Mouse (Mus musculus): ENCODE data around the gene Trim2. TPM values are rescaled to one million over a fixed set of nuclear protein-coding genes. Genes with fewer than 3 reads are reported as not detected.

The Trim2 gene
- polyA plus RNA-seq, 1 experiment from 2014 or later, result 137 TPM

GRCm38 (mm10) chr3:84314651-84315191 lies 8.0 kb upstream of the Trim2 start:
- H3K4me3 ChIP-seq (replicated peaks), result no peak overlapping the region
- peak; percentile 72 for ATAC-seq (ENCODE audit: low FRiP score)
- H3K36me3 ChIP-seq, result no peaks in the 10 kb centered on the region
- peaks cover 9% of the 10 kb centered on the region for H3K4me1 ChIP-seq
- H3K27ac ChIP-seq (replicated peaks), result no peak overlapping the region
- no peaks in the 10 kb centered on the region for H3K9me3 ChIP-seq (replicated peaks)
- H3K9ac ChIP-seq (replicated peaks), result no peak overlapping the region
- no peaks in the 10 kb centered on the region for H3K27me3 ChIP-seq (replicated peaks)
- H3K4me2 ChIP-seq, result peak overlapping the region; percentile 43
- WGBS, result 30% methylated on average over 8 of the region's 8 CpGs

GRCm38 (mm10) chr3:84313801-84314541 lies 7.3 kb upstream of the Trim2 start:
- Histone ChIP-seq H3K36me3 (no peaks in the 10 kb centered on the region), H3K9ac (replicated peaks) (no peak overlapping the region), H3K4me1 (peaks cover 9% of the 10 kb centered on the region), H3K27me3 (replicated peaks) (no peaks in the 10 kb centered on the region), H3K9me3 (replicated peaks) (no peaks in the 10 kb centered on the region), H3K4me3 (replicated peaks) (no peak overlapping the region), H3K27ac (replicated peaks) (no peak overlapping the region), H3K4me2 (no peak overlapping the region)
- ATAC-seq (ENCODE audit: low FRiP score), result 0 out of 2 replicates have a peak, but pooled peaks have one; percentile 20
- WGBS, result 88% methylated on average over 6 of the region's 6 CpGs

GRCm38 (mm10) chr3:84313003-84313800 lies 6.5 kb upstream of the Trim2 start:
- 53% methylated on average over 18 of the region's 18 CpGs for WGBS
- H3K4me1 ChIP-seq, result peaks cover 9% of the 10 kb centered on the region
- no peaks in the 10 kb centered on the region for H3K9me3 ChIP-seq (replicated peaks)
- peak overlapping the region; percentile 40 for H3K4me2 ChIP-seq
- no peak overlapping the region for H3K4me3 ChIP-seq (replicated peaks)
- no peaks in the 10 kb centered on the region for H3K36me3 ChIP-seq
- peak; percentile 68; the same call in 1 of the 2 replicates for ATAC-seq (ENCODE audit: low FRiP score)
- no peak overlapping the region for H3K9ac ChIP-seq (replicated peaks)
- H3K27ac ChIP-seq (replicated peaks), result no peak overlapping the region
- H3K27me3 ChIP-seq (replicated peaks), result no peaks in the 10 kb centered on the region

- Histone ChIP-seq H3K4me3 (replicated peaks) (no peak overlapping the region), H3K4me1 (peaks cover 9% of the 10 kb centered on the region), H3K27ac (replicated peaks) (no peak overlapping the region), H3K9ac (replicated peaks) (no peak overlapping the region), H3K4me2 (no peak overlapping the region), H3K9me3 (replicated peaks) (no peaks in the 10 kb centered on the region), H3K36me3 (no peaks in the 10 kb centered on the region), H3K27me3 (replicated peaks) (no peaks in the 10 kb centered on the region)
- no peak for ATAC-seq (ENCODE audit: low FRiP score)
- WGBS, result 81% methylated on average over 5 of the region's 5 CpGs
Measured at GRCm38 (mm10) chr3:84312326-84312725, 5.6 kb upstream of the Trim2 start.

- no peak overlapping the region for H3K4me2 ChIP-seq
- H3K9me3 ChIP-seq (replicated peaks), result no peaks in the 10 kb centered on the region
- no peak overlapping the region for H3K9ac ChIP-seq (replicated peaks)
- no peak overlapping the region for H3K27ac ChIP-seq (replicated peaks)
- H3K36me3 ChIP-seq, result no peaks in the 10 kb centered on the region
- H3K27me3 ChIP-seq (replicated peaks), result no peaks in the 10 kb centered on the region
- peaks cover 34% of the 10 kb centered on the region for H3K4me1 ChIP-seq
- ATAC-seq (ENCODE audit: low FRiP score), result no peak
- WGBS, result 72% methylated on average over 5 of the region's 5 CpGs
- no peak overlapping the region for H3K4me3 ChIP-seq (replicated peaks)
Measured at GRCm38 (mm10) chr3:84307516-84307915, 839 bp upstream of the Trim2 start.

- peak overlapping the region; percentile 81 for H3K27ac ChIP-seq (replicated peaks)
- H3K9me3 ChIP-seq (replicated peaks), result no peaks in the 10 kb centered on the region
- ATAC-seq (ENCODE audit: low FRiP score), result peak; percentile 26
- no peaks in the 10 kb centered on the region for H3K36me3 ChIP-seq
- peak overlapping the region; percentile 48 for H3K4me3 ChIP-seq (replicated peaks)
- H3K4me1 ChIP-seq, result peaks cover 46% of the 10 kb centered on the region
- WGBS, result 12% methylated on average over 15 of the region's 15 CpGs
- H3K27me3 ChIP-seq (replicated peaks), result no peaks in the 10 kb centered on the region
- H3K4me2 ChIP-seq, result peak overlapping the region; percentile 82
- H3K9ac ChIP-seq (replicated peaks), result peak overlapping the region; percentile 55
Measured at GRCm38 (mm10) chr3:84305722-84306510, 761 bp downstream of the Trim2 start.

GRCm38 (mm10) chr3:84305010-84305692 lies 1.5 kb downstream of the Trim2 start:
- Histone ChIP-seq H3K36me3 (no peaks in the 10 kb centered on the region), H3K9ac (replicated peaks) (peak overlapping the region; percentile 55), H3K4me3 (replicated peaks) (peak overlapping the region; percentile 48), H3K27me3 (replicated peaks) (no peaks in the 10 kb centered on the region), H3K4me1 (peaks cover 46% of the 10 kb centered on the region), H3K4me2 (peak overlapping the region; percentile 82), H3K9me3 (replicated peaks) (no peaks in the 10 kb centered on the region), H3K27ac (replicated peaks) (peak overlapping the region; percentile 81)
- peak; percentile 91 for ATAC-seq (ENCODE audit: low FRiP score)
- under 1% methylated on average over 28 of the region's 28 CpGs for WGBS

GRCm38 (mm10) chr3:84304339-84305009 lies 2.2 kb downstream of the Trim2 start:
- under 1% methylated on average over 32 of the region's 32 CpGs for WGBS
- H3K27ac ChIP-seq (replicated peaks), result peak overlapping the region; percentile 81
- H3K4me1 ChIP-seq, result peaks cover 46% of the 10 kb centered on the region
- H3K4me3 ChIP-seq (replicated peaks), result peak overlapping the region; percentile 48
- H3K9me3 ChIP-seq (replicated peaks), result no peaks in the 10 kb centered on the region
- H3K27me3 ChIP-seq (replicated peaks), result no peaks in the 10 kb centered on the region
- H3K36me3 ChIP-seq, result no peaks in the 10 kb centered on the region
- peak; percentile 74 for ATAC-seq (ENCODE audit: low FRiP score)
- H3K9ac ChIP-seq (replicated peaks), result peak overlapping the region; percentile 55
- H3K4me2 ChIP-seq, result peak overlapping the region; percentile 82

- H3K27me3 ChIP-seq (replicated peaks), result no peaks in the 10 kb centered on the region
- peak overlapping the region; percentile 82 for H3K4me2 ChIP-seq
- H3K36me3 ChIP-seq, result no peaks in the 10 kb centered on the region
- H3K4me1 ChIP-seq, result peaks cover 46% of the 10 kb centered on the region
- peak overlapping the region; percentile 48 for H3K4me3 ChIP-seq (replicated peaks)
- ATAC-seq (ENCODE audit: low FRiP score), result no peak
- WGBS, result 23% methylated on average over 8 of the region's 8 CpGs
- H3K27ac ChIP-seq (replicated peaks), result peak overlapping the region; percentile 81; the same call in 1 of the 2 replicates
- H3K9me3 ChIP-seq (replicated peaks), result no peaks in the 10 kb centered on the region
- H3K9ac ChIP-seq (replicated peaks), result peak overlapping the region; percentile 55
Measured at GRCm38 (mm10) chr3:84303395-84303949, 3.2 kb downstream of the Trim2 start.

- H3K27ac ChIP-seq (replicated peaks), result no peak overlapping the region
- no peaks in the 10 kb centered on the region for H3K9me3 ChIP-seq (replicated peaks)
- peak overlapping the region; percentile 82 for H3K4me2 ChIP-seq
- no peaks in the 10 kb centered on the region for H3K36me3 ChIP-seq
- no peaks in the 10 kb centered on the region for H3K27me3 ChIP-seq (replicated peaks)
- H3K4me1 ChIP-seq, result peaks cover 50% of the 10 kb centered on the region
- 0 out of 2 replicates have a peak overlapping the region, but pooled peaks have one; percentile 4 for H3K9ac ChIP-seq (replicated peaks)
- 6% methylated on average over 4 of the region's 4 CpGs for WGBS
- peak overlapping the region; percentile 48 for H3K4me3 ChIP-seq (replicated peaks)
- no peak for ATAC-seq (ENCODE audit: low FRiP score)
Measured at GRCm38 (mm10) chr3:84302273-84302672, 4.4 kb downstream of the Trim2 start.
